Mouse (Mus musculus) heart, adult 9 months (tissue): Measurements from ENCODE around the gene Got2.
A peak's percentile ranks its signal among the peaks of the same experiment; 100 is the strongest.

Experiments used
- DNase-seq, 2 experiments: peaks; one replicate each; pipeline ENCODE4 v3.0.0; 2022; ENCODE audit warnings: low spot score in 2 of 2

Got2 gene

DNA sequence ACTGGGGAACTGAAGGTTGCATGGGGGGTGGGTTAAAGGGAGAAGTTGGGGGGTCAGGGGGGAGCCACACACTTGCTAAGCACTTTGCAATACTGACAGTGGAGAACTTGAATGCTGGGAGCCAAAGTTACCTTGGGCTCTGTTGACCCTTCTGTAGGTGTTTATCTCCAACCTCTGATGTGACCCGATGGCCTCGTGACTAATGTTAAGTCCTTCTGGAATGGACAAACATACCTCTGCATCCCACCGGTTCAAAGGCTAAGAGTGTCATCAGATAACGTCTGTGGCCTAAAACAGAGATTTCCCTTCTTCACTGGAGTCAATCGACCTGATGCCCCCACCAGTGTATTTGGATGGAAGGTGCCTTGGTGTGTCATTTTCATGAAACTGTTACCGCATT lies 67.1 kb downstream of the Got2 start:
- DNase-seq, result no peak

DNA sequence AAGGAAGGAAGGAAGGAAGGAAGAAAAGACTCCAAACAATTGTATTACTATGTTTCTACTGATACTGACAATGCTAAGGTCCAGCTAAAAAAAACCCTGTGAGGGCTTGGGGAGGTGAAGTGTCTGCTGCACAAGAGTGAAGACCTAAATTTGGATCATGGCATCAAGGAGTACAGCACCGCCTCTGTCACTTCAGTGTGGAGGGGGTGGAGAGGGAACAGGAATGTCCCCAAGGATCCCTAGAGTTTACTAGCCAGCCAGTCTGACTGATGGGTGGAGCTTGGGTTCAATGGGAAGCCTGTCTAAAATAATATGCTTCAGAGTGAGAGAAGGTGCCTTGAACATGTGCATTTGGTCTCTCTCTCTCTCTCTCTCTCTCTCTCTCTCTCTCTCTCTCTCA lies 70.1 kb downstream of the Got2 start:
- peak; percentile 47 to 52 for DNase-seq

DNA sequence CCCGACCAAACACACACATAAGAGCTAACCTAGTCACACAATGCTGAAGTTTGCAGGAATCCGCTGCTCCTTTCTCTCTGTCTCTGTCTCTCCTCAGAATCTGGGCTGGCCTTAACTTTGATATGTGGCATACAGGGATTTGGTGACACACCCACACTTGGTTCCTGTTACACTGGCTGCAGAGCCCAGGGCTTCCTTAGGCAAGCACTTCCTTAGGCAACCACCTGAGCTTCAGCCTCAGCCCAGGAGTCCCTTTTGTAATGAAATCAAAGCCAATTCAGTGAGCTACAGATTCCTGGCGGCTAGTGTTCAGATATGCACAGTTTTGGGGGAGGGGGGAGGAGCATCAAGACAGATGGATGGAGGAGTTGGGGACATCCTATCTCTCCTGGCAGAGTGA lies 70.8 kb downstream of the Got2 start:
- no peak for DNase-seq

DNA sequence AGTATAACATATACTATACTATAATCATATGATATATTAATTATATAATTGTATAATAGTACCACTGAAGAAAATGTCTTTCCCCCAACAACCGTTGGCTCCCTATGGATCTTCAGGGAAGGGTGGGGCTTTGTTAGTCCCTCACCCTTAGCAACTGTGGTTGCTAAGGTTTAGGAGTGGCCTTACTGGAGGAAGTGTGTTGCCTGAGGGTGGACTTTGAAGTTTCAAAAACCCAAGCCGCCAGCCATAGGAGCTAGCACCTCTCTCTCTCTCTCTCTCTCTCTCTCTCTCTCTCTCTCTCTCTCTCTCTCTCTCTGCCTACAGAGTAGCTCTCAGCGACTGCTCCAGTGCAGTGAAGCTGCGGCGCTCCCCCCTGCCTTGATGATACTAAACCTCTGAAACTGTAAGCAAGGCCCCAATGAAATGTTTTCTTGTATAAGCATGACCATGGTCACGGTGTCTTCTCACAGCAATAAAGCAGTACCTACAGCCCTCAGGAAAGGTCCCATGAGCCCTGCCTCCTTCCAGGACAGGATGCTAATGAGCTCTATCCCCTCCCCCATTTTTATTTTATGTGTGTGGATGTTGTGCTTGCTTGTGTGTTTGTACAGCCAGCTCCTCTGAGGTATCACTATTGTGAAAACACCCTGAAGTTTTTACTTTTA lies 72.2 kb downstream of the Got2 start:
- DNase-seq, result no peak
